Mouse (Mus musculus): ENCODE results near the gene Taf1c. TPM values are rescaled to one million over a fixed set of nuclear protein-coding genes. Genes with fewer than 3 reads are reported as not detected.

The Taf1c gene
- polyA plus RNA-seq, 1 experiment, result 1.8 TPM

DNA sequence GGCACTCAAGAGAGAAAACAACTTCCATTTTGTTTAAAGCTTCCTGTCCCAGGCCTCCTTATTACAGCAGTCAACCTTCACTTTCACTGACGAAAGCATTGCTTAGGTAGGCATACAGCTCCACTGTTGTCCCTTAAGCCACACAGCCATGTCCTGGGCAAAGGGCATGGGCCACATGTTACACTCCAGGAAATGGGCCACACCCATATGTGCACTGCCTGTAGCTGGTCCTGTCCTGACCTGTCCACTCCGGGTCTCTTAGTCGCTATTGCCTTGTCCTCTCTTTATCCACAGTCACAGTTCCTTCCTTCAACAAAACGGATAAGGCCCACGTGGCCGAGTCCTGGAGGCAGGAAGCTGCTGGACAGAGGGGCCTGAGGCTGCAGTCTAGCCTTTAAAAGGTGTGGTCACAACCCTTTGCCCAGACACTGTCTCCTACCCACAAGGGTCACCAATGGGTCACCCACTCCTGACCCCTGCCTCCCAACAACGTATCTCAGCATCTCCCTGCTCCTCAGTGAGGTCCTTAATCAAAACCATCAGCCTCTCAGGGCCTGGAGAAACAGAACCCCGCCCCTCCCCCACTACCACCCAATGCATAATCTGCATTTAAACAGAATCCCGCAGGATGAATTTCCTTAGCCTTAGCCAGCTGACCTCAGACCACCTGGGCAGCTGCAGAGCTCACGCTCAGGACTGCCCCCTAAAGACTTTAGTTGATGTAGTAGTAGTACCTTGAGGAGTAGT lies 22.8 kb upstream of the Taf1c start:
- H3K27me3 ChIP-seq (ENCODE audit: control insufficient read depth), result peaks cover 6% of the 10 kb centered on the region
- H3K4me3 ChIP-seq (replicated peaks), result no peak overlapping the region
- H3K4me1 ChIP-seq (ENCODE audit: control insufficient read depth), result peaks cover 9% of the 10 kb centered on the region
- H3K36me3 ChIP-seq (ENCODE audit: control insufficient read depth), result no peaks in the 10 kb centered on the region
- no peaks in the 10 kb centered on the region for H3K9me3 ChIP-seq (ENCODE audit: control insufficient read depth, low read length)
- TF ChIP-seq TAL1 (IDR thresholded peaks at IDR 0.05; ENCODE audit: low read length), result no peak
- no peak for TF ChIP-seq GATA1 (IDR thresholded peaks at IDR 0.05; ENCODE audit: low read length)

- Histone ChIP-seq H3K4me1 (ENCODE audit: control insufficient read depth) (peaks cover 9% of the 10 kb centered on the region), H3K36me3 (ENCODE audit: control insufficient read depth) (no peaks in the 10 kb centered on the region), H3K4me3 (replicated peaks) (no peak overlapping the region), H3K27me3 (ENCODE audit: control insufficient read depth) (no peaks in the 10 kb centered on the region; the same call in 1 of the 2 replicates), H3K9me3 (ENCODE audit: control insufficient read depth, low read length) (no peaks in the 10 kb centered on the region)
- no peak for TF ChIP-seq TAL1 (IDR thresholded peaks at IDR 0.05; ENCODE audit: low read length)
- no peak for TF ChIP-seq GATA1 (IDR thresholded peaks at IDR 0.05; ENCODE audit: low read length)
These were observed 22.2 kb upstream of the Taf1c start for GRCm38 (mm10) chr8:119627199-119627598.

GRCm38 (mm10) chr8:119625788-119626187 lies 20.8 kb upstream of the Taf1c start:
- Histone ChIP-seq H3K4me1 (ENCODE audit: control insufficient read depth) (peaks cover 9% of the 10 kb centered on the region), H3K36me3 (ENCODE audit: control insufficient read depth) (no peaks in the 10 kb centered on the region), H3K4me3 (replicated peaks) (no peak overlapping the region), H3K9me3 (ENCODE audit: control insufficient read depth, low read length) (no peaks in the 10 kb centered on the region), H3K27me3 (ENCODE audit: control insufficient read depth) (no peaks in the 10 kb centered on the region)
- TF ChIP-seq TAL1 (IDR thresholded peaks at IDR 0.05; ENCODE audit: low read length) (no peak), GATA1 (IDR thresholded peaks at IDR 0.05; ENCODE audit: low read length) (no peak)

GRCm38 (mm10) chr8:119624916-119625315 lies 19.9 kb upstream of the Taf1c start:
- no peaks in the 10 kb centered on the region for H3K9me3 ChIP-seq (ENCODE audit: control insufficient read depth, low read length)
- TF ChIP-seq GATA1 (IDR thresholded peaks at IDR 0.05; ENCODE audit: low read length) (no peak), TAL1 (IDR thresholded peaks at IDR 0.05; ENCODE audit: low read length) (no peak)
- H3K36me3 ChIP-seq (ENCODE audit: control insufficient read depth), result no peaks in the 10 kb centered on the region
- no peaks in the 10 kb centered on the region for H3K27me3 ChIP-seq (ENCODE audit: control insufficient read depth)
- peaks cover 9% of the 10 kb centered on the region for H3K4me1 ChIP-seq (ENCODE audit: control insufficient read depth)
- H3K4me3 ChIP-seq (replicated peaks), result no peak overlapping the region

GRCm38 (mm10) chr8:119623744-119624143 lies 18.7 kb upstream of the Taf1c start:
- H3K4me3 ChIP-seq (replicated peaks), result no peak overlapping the region
- no peaks in the 10 kb centered on the region for H3K36me3 ChIP-seq (ENCODE audit: control insufficient read depth)
- H3K4me1 ChIP-seq (ENCODE audit: control insufficient read depth), result peaks cover 9% of the 10 kb centered on the region
- H3K9me3 ChIP-seq (ENCODE audit: control insufficient read depth, low read length), result no peaks in the 10 kb centered on the region
- H3K27me3 ChIP-seq (ENCODE audit: control insufficient read depth), result no peaks in the 10 kb centered on the region
- TF ChIP-seq GATA1 (IDR thresholded peaks at IDR 0.05; ENCODE audit: low read length) (no peak), TAL1 (IDR thresholded peaks at IDR 0.05; ENCODE audit: low read length) (no peak)

DNA sequence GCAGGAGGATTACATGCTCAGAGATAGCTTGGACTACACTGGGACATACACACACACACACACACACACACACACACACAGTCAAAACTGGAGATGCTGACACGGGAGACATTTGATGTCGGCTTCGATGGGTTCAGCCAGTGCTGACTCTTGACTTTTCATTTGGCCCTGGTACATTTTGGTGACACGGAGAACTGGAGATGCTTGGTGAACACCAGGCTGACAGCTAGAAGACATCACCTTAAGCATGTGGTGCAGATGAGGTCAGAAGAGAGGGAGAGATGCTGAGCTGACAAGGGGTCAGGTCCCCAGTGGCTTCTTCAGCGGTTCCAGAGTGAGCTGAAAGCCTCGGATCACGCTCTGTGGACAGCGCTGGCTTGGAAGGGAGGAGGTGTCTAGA lies 18.0 kb upstream of the Taf1c start:
- TF ChIP-seq TAL1 (IDR thresholded peaks at IDR 0.05; ENCODE audit: low read length) (no peak), GATA1 (IDR thresholded peaks at IDR 0.05; ENCODE audit: low read length) (no peak)
- Histone ChIP-seq H3K4me1 (ENCODE audit: control insufficient read depth) (peaks cover 9% of the 10 kb centered on the region), H3K9me3 (ENCODE audit: control insufficient read depth, low read length) (no peaks in the 10 kb centered on the region), H3K4me3 (replicated peaks) (no peak overlapping the region), H3K27me3 (ENCODE audit: control insufficient read depth) (no peaks in the 10 kb centered on the region), H3K36me3 (ENCODE audit: control insufficient read depth) (no peaks in the 10 kb centered on the region)

- Histone ChIP-seq H3K4me1 (ENCODE audit: control insufficient read depth) (peaks cover 5% of the 10 kb centered on the region), H3K36me3 (ENCODE audit: control insufficient read depth) (no peaks in the 10 kb centered on the region), H3K27me3 (ENCODE audit: control insufficient read depth) (no peaks in the 10 kb centered on the region), H3K9me3 (ENCODE audit: control insufficient read depth, low read length) (no peaks in the 10 kb centered on the region), H3K4me3 (replicated peaks) (no peak overlapping the region)
- no peak for TF ChIP-seq GATA1 (IDR thresholded peaks at IDR 0.05; ENCODE audit: low read length)
- no peak for TF ChIP-seq TAL1 (IDR thresholded peaks at IDR 0.05; ENCODE audit: low read length)
These were observed 17.5 kb upstream of the Taf1c start for GRCm38 (mm10) chr8:119622555-119622954.

DNA sequence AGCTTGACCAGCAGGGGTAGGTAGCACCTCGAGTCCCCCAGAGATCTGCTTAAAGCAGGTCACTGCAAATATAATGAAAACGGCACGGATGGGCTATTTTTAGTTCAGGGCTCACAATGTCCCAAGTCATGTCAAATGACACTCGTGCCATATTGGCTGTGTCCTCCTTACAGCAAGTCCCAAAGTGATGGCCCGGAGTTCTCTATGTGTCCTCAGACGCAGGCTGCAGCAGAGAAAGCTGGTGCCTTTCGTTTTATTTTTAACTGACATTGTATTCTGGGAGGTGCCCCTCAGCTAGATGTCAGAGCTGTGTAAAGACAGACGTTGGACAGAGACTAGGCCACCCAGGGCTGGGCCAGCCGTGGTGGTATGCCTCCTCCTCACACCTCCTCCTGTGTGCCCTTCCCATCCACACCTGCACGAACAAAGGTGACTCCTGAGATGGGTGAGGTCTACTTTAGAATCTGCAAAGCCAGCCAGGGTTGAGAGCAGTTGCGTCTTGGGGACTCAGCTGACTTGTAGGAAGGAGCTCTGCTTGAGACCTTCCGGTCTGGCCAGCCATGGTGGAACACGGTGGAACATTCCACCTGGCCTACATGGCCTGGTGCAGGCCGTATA lies 15.9 kb upstream of the Taf1c start:
- no peak for TF ChIP-seq GATA1 (IDR thresholded peaks at IDR 0.05; ENCODE audit: low read length)
- no peak for TF ChIP-seq TAL1 (IDR thresholded peaks at IDR 0.05; ENCODE audit: low read length)
- no peaks in the 10 kb centered on the region for H3K4me1 ChIP-seq (ENCODE audit: control insufficient read depth)
- no peak overlapping the region for H3K4me3 ChIP-seq (replicated peaks)
- H3K27me3 ChIP-seq (ENCODE audit: control insufficient read depth), result no peaks in the 10 kb centered on the region
- H3K36me3 ChIP-seq (ENCODE audit: control insufficient read depth), result no peaks in the 10 kb centered on the region
- no peaks in the 10 kb centered on the region for H3K9me3 ChIP-seq (ENCODE audit: control insufficient read depth, low read length)

DNA sequence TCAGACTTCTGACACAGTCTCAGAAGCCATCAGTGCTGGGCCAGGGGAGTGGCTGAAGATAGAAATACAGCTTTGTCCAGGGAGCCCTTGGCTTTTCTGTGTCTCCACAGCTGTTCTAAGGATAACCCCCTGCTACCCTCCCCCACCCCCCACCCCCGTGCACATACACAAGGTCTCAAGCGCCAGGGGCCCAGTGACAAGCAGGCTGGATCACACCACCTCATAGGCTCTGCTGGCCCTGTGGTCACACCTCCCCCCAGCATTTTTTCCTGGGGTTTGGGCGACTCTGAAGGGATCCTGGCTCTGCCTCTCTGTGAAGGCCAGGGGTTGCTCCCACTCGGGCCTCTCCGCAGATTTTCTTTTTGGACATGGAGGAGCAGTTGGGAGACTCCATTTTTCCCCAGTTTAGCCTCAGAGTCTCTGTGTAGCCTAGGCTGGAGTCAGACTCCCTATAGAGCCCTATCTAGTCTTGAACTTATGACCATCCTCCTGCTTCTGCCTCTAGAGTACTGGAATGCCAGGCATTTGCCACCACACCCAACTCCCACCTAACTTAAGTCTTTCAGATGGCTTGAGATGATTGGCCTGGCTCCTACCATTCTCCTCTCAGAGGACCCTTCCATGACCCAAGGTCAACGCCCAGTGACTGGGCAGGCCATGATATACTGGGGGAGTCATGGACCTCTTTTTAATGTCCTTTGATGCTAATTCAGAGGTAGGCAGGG lies 15.3 kb upstream of the Taf1c start:
- no peaks in the 10 kb centered on the region for H3K9me3 ChIP-seq (ENCODE audit: control insufficient read depth, low read length)
- no peaks in the 10 kb centered on the region for H3K36me3 ChIP-seq (ENCODE audit: control insufficient read depth)
- H3K4me3 ChIP-seq (replicated peaks), result no peak overlapping the region
- H3K27me3 ChIP-seq (ENCODE audit: control insufficient read depth), result no peaks in the 10 kb centered on the region
- TF ChIP-seq GATA1 (IDR thresholded peaks at IDR 0.05; ENCODE audit: low read length) (no peak), TAL1 (IDR thresholded peaks at IDR 0.05; ENCODE audit: low read length) (no peak)
- no peaks in the 10 kb centered on the region for H3K4me1 ChIP-seq (ENCODE audit: control insufficient read depth)

All from erythroblast, embryonic 14.5 days (primary cell).